Mouse (Mus musculus) bone marrow macrophage, adult 2 months (primary cell): ENCODE measurements around the gene Jtb.

Experiments used
- CTCF ChIP-seq: IDR thresholded peaks from 2 replicates; pipeline ENCODE4 v1.5.1; 2012; ENCODE audit warnings: low read depth, mild to moderate bottlenecking, low read length, moderate library complexity
- POLR2A ChIP-seq: IDR thresholded peaks from 2 replicates; pipeline ENCODE4 v1.6.1; 2012; ENCODE audit warnings: mild to moderate bottlenecking, low read depth, low read length, borderline replicate concordance

DNA sequence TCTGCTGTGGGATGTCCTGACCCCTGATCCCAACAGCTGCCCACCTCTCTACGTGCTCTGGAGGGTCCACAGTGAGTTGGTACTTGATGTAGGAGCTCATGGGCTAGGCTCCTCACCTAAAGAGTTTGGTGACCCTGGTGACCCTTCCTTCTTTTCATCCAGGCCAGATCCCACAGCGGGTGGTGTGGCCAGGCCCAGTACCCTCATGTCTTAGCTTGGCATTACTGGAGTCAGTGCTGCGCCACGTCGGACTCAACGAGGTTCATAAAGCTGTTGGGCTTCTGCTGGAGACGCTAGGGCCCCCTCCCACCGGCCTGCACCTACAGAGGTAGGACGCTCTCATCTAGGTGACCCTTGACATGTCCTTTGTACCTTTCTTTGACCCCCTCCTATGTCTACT, 47.8 kb downstream of the Jtb start:
- no peak for TF ChIP-seq CTCF
- TF ChIP-seq POLR2A: no peak
